Mouse (Mus musculus) heart, adult 11 months (tissue): ENCODE results near the gene Csmd2.
A peak's percentile ranks its signal among the peaks of the same experiment; 100 is the strongest.
"Not testable (repeated sequence)": the region's sequence is repeated elsewhere in the genome, so short reads cannot be mapped to it uniquely, and the experiment has no call there.

Experiments used
- DNase-seq: peaks from one replicate; pipeline ENCODE4 v3.0.0; 2022

The Csmd2 gene

DNA sequence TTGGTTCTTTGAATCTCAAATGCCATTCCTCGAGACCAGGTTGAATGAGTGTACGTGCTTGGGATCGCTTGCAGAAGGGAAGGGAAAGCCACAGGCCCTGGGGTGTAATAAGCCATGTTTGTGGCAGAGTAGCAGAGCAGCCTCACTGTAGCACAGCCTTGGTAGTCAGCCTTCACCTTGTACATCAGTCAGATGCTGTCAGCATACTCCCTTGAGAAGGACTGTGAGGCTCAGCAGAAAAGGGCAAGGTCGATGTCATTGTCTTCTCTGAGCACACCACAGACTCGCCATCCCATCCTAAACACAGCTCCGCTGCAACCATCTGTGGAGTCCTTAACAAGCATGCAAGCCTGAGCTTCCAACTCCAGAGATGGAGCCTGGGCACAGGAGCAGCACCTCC, 533.6 kb downstream of the Csmd2 start:
- no peak for DNase-seq

DNA sequence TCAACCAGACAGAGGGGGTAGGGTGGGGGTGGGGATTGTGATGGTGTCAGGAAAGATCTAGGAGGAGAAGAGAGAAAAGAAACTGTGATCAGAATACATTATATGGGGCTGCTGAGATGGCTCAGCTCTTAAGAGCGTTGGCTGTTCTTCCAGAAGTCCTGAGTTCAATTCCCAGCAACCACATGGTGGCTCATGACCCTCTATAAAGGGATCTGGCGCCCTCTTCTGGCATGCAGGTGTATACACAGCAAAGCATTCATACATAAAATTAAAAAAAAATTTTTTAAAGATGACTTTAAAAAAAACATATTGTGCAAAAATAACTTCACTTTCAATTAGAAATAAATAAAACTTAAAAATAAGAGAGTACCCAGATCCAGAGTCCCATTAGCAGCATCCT, 555.7 kb downstream of the Csmd2 start:
- DNase-seq: no peak

DNA sequence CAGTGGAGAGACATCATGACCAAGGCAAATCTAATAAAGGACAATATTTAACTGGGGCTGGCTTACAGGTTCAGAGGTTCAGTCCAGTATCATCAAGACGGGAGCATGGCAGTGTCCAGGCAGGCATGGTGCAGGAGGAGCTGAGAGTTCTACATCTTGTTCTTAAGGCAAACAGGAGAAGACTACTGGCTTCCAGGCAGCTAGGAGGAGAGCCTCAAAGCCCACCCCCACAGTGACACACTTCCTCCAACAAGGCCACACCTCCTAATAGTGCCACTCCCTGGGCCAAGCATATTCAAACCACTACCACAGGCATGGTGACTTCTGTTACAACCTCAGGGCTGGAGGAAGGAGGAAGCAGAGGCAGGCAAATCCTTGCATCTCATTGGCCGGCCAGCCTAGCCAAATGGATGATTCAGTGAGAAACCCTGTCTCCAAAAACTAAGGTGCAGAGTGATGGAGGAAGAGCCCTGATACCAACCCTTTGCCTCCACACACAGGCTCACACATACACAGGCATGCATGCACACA, 556.4 kb downstream of the Csmd2 start:
- not testable (repeated sequence) for DNase-seq

DNA sequence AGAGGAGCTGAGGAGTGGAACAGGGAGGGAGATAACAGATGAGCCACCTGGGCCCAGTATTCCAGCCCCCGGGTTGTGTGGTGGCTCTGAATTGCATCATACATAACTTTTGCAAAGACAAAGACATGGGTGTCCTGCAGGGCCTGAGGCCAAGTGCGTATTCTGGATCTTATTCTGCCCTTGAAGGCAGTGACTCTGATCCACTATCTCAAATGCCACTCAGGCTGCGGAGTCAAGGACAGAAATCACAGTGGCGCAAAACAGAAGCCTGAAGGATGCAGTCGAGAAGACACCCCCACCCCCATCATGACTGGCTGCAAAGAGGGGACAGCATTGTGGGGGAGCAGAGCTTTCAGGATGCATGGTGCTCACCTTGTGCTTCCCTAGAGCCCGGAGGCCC, 563.1 kb downstream of the Csmd2 start:
- no peak for DNase-seq

DNA sequence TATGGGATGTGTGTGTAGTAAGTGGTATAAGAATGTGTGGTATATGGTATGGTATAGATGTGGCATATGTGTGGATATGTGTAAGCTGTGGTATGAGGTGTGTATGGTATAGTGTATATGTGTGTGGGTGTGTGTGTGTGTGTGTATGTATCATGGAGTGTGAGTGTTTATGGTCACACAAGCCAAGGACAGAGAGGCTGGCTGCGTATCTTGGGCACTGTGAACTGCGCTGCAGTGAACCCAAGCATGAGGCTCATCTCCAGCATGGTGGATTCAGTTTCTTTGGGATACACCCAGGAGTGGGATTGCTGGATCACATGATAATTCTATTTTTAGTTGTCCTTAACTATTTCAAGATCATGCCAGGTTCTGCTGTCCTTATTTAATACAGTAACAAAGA, 566.5 kb downstream of the Csmd2 start:
- no peak for DNase-seq

DNA sequence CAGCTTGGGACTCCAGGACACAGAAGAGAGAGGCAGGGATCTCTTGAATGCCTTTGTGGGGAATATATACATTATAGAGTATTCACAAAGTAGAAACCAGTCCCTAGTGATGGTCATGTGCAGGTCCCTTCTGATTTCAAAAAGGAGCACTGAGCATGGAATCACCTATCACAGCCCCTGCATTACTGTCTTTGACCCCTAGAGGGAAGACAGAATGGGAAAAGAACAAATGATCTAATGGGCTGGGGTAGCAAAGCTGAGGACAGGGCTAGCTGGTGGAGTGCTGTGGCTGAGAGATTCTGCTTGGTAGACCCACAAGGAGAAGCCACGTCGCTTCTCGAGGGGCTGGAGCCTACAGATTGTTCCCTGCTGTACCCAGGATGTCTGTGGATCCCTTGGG, 572.7 kb downstream of the Csmd2 start:
- no peak for DNase-seq

DNA sequence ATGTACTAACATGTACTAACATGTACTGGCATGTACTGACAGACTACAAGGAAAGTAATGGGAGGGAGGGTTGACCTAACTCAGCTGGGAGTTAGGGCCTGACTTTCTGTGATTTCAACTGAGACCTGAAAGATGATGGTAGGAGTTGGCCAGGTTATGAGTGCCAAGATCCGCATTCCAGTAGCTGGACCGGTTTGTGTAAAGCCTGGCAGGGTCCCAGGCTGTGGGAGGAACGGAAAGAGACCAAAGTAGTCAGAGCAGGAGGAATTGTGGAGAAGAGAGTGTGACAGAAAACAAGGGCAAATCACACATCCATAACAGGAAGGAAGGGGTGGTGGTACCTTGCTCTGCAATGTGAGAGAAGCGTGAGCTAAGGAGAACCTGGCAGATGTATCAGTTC, 588.2 kb downstream of the Csmd2 start:
- DNase-seq: no peak

DNA sequence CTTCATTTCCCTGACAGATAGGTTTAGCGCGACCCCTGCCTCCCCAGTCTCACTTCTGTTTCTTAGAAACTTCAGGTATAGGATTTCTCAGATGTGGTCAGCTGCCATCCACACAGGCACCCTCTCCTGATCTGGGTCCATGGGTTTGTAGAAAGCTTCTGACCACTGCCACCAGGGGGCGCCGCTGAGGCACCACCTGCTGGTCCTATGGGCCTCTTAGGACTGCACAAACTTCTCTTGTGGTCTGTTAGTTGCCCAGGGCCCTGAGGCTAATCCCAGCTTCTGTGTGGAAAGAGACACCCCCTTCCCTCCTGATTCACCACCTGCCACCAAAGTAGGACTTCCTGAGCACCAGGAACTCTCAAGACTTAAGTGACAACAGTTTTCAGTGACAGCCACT, 591.5 kb downstream of the Csmd2 start:
- no peak for DNase-seq

DNA sequence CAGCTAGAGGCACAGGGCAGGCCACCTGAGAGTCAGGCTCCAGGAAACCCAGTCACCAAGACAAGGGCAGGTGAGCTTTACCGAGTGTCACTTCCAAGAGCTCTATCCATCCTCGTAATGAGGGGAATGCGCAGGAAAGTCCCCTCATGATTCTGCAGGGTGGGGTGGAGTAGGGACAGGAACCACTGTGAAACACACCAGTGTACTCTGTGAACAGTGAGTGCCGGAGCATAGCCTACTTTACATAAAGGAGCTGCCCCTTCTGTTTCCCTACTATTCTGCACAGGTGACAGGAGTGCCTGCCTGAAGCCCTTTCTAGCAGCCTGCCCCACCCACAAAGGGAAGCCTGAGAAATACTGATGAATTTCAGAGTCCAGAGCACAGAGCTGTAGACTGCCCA, 605.6 kb downstream of the Csmd2 start:
- no peak for DNase-seq

DNA sequence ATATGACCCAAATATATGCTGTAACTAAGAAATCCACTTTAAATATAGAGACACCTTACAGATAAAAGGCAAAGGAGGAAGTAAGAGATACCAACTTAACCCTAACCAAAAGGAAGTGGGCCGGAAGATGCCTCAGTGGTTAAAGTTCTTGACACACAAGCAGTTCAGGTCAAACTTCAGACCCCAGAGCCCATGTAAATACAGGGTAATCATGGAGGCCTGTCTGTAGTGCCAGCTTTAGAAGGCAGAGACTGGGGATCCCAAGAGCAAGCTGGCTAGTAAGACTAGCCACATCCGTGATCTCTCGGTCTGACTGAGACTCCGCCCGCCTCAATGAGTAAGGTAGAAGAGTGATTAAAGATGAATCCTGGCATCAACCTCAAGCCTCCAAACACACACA, 606.4 kb downstream of the Csmd2 start:
- no peak for DNase-seq

DNA sequence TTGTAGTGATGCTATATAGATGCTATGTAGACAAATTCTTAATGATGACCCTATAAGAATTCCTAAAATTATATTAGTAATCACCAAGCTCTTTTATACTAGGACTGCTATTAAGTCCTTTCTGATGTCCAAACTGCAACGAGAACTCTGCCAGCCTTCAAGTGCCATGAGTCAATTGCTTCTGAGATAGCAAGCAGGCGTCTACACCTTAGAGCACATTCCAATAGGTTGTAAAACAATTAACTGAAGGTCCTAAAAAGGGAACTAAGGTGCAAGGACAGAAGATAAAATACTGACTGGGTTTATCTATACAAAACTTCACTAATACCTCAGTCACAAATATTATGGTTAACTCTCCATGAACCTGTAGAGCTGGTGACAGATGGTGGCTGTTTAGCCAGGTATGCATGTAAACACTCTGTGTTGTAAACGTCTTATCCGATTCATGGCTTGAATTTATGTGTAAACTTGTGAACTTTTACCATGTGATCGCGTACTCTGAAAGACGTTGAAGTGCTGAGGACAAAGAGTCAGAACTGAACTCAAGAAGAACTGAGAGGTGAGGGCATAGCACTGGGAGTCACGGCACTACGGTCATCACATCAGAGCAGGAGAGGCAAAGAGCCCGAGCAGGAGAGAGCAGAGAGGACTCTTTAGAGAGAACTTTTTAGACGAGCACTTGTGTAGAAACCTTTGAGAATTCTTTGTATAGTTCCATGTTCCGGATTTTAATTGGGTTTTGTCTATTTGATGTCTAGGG, 610.3 kb downstream of the Csmd2 start:
- DNase-seq: no peak

DNA sequence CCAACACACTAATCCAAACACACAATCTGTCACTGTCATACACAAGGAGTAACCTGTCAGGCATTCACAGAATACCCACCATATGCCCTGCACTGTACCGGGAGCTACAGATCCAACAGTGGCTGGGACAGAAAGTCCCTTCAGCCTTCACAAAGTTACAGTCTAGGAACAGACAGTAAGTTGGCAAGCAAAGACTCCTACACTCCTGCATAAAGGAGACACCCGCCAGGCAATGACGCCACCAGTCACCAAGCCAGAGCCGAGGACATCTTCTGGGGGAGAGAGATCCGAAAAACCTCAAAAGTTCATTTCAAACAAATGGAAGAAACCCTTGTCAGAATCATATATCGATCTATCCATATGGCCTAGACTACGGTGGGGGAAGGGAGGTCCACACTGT, 618.9 kb downstream of the Csmd2 start:
- no peak for DNase-seq

DNA sequence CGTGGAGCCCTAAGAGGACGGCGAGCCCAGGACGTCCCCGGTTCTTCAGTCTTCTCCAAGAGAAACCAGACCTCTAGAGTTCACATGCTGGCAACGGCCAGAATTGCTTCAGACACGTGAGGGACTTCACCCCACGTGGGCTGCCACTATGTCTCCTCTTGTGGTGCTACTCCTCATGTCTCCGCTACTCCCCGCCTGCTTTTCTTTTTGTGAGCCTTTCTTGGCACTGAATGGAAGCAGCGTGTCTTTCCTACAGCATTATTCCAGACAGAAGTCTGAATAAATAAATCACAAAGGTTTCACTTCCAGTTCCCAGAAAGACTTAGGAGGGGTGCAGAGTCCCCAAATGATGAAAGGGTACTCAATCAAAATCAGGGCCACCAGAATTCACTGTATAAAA, 620.0 kb downstream of the Csmd2 start:
- DNase-seq: no peak

DNA sequence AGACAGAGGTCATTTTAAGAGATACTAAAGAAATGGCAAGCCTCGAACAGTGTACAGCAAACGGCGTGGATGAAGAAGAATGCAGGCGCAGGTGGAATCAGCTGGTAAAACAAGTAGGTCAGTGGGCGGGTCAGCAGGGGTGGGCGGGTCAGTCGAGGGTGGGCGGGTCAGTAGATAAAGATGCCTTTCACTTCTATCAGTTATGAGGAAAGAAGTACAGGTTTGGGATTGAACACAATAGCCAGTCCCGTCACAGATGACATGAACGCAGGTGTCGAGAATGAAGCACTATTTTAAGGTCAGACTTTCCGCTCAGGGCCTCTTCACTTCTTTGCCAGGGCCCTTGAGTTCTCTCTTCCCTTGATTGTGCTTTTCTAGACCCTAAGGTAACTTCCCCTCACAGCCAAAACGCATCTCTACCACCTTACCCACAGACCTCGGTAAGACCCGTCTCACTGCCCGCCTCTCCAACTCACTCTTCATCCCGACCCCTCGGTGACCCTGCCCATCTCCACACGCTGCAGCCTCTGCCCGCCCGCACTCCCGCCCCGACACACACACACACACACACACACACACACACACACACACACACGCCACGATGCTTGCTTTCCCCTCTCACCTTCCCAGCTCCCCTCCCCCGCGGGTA, 621.7 kb downstream of the Csmd2 start:
- DNase-seq: no peak

DNA sequence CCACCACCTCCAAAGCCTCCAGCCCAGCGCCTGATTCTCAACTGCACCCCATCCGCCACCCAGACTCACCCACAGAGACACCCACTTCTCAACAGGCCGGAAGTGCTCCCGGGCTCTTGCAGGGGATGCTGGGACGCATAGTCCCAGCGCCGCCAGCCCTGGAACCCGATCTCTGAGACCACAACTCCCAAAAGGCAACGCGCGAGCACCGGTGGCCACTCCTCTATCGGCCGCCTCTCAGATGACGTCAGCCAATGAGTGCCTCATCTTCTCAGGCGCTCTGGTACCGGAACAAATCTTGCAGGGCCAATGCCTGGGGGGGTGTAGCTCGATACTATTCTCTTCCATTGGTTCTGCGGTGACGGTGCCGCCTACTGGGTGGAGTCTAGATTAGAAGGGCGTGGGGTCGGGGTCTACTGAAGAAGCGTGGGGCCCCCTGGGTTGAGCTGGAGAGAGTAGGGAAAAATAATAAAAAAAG, 622.3 kb downstream of the Csmd2 start, which contains the start of gene Zscan20:
Gene Zscan20 (minus strand): TSS at position 174 of the 478 bp plus-strand sequence.
- DNase-seq: peak; percentile 100

DNA sequence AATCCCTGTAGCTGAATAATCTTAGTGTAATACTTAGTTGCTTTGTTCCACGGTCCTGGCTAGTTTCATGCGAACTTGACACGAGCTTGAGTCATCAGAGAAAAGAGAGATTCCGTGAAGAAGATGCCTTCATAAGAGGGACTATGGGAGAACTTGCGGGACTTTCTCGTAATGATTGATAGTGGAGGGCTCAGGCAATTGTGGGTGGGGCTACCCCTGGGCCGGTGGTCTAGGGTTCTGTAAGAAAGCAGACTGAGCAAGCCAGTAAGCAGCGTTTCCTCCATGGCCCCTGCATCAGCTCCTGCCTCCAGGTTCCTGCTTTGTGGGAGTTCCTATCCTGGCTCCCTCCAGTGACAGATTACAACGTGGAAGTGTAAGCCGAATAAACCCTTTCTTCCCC, 623.0 kb downstream of the Csmd2 start:
- DNase-seq: no peak

DNA sequence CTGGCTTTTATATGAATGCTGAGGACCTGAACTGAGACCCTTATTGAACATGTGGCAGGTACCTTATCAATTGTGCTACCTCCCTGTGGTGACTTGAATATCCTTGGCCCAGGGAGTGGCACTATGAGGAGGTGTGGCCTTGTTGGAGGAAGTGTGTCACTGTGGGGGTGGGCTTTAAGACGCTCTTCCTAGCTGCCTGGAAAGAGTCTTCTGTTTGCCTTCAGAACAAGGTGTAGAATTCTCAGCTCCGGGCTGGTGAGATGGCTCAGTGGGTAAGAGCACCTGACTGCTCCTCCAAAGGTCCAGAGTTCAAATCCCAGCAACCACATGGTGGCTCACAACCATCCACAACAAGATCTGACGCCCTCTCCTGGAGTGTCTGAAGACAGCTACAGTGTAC, 624.1 kb downstream of the Csmd2 start:
- not testable (repeated sequence) for DNase-seq

DNA sequence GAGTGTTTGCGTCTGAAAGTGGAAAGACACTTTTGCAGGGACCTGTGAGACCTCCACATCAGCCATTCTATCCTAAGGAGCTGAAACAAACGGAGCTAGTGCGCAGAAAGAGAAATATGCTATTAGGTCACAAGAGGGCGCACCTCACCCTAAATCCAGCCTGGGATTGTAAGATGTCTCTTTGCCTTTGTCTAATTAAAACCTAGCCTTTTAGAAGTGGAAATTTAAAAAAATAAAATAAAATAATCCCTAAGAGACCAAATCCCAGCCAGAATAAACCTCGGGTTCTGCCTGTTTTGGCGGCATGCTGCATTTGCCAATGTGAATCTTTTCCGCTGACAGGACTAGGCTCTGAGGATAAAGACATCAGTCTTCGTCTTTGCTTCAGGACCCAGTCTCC, 625.7 kb downstream of the Csmd2 start:
- DNase-seq: no peak

DNA sequence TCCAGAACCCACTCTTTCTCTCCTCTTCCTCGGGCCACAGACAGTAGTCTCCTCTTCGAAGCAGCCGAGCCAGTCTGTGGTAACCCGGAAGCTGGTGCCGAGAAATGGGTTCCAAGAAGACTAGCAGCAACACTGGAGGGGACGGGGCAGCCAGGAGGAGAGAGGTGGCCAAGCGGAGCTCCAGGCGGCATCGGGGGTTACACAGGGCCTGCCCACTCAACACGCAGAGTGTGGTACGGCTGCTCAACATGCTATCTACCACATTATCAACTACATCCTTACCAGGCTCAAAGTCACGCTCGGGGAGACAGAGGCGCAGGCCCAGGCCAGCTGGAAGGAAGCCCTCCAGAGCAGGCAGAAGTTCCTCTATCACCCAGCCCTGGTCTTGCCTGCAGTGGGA, 628.1 kb downstream of the Csmd2 start:
- no peak for DNase-seq
